Mouse (Mus musculus) bone marrow macrophage, adult 2 months (primary cell): ENCODE data around the gene Emp2.

Source experiments
- CTCF ChIP-seq: IDR thresholded peaks from 2 replicates; pipeline ENCODE4 v1.5.1; 2012; ENCODE audit warnings: low read depth, mild to moderate bottlenecking, low read length, moderate library complexity
- POLR2A ChIP-seq: IDR thresholded peaks from 2 replicates; pipeline ENCODE4 v1.6.1; 2012; ENCODE audit warnings: mild to moderate bottlenecking, low read depth, low read length, borderline replicate concordance

DNA sequence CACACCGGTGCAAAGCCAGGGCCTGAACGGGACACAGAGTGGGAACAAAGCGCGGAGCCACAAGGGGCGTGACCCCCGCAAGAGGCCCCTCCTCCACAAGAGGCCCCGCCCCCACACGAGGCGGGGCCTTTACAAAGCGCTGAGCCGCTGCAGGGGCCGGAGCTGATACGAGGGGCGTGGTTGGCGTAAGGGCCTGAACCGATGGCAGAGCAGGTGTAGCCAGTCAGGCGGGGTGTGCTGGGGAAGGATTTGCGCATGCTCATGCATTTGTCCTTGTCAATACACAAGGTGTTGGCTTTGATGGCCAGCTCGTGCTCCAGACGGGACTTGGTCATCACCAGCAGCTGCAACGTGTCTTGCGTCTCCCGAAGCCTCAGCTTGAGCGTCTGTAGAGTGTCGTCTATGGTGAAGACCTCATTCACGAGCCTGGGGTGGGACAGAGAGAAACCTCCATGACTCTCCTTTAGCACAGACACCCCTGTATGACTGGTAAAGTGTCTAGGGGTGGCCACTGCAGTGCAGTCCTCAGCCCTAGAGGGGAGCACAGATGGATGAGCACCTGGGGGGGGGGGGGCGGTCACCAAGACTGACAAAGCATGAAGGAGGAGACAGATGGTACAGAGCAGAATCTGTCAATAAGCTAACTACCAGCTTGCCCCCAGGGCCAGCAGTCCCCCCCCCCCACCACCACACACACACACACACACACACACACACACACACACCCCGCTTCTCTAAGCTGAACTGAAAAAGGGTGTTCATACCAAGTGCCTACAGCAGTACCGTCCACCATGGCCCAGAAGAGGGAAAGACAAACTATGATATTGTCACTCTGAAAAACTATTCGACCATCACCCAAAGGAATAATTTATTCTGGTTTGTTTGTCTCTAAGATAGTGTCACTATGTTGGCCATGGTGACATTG lies 44.5 kb upstream of the Emp2 start:
- TF ChIP-seq POLR2A = no peak
- TF ChIP-seq CTCF = no peak
